Mouse (Mus musculus) MEL (cell line): ENCODE data around the gene Mrnip.
"Not testable (repeated sequence)": the region's sequence is repeated elsewhere in the genome, so short reads cannot be mapped to it uniquely, and the experiment has no call there.

Experiments
- CHD2 ChIP-seq: IDR thresholded peaks from 2 replicates; pipeline ENCODE4 v1.6.1; 2011; ENCODE audit warnings: low read length, improper control_type of control experiment
- CTCF ChIP-seq, 3 experiments: IDR thresholded peaks in 2 of 3; conservative IDR thresholded peaks in 1 of 3; 2 replicates each; pipeline ENCODE4 v1.5.1; 2011 to 2012; ENCODE audit warnings: low read length in 3 of 3, low read depth in 2 of 3, mild to moderate bottlenecking in 2 of 3, improper control_type of control experiment in 1 of 3, inconsistent platforms in 1 of 3, mixed read lengths in 1 of 3, moderate library complexity in 1 of 3; ENCODE audit not compliant: control insufficient read depth in 1 of 3, insufficient read depth in 1 of 3, poor library complexity in 1 of 3, severe bottlenecking in 1 of 3
- EP300 ChIP-seq, 2 experiments: IDR thresholded peaks; 2 replicates each; pipeline ENCODE4 v1.6.1; 2011; ENCODE audit warnings: improper control_type of control experiment in 2 of 2, low read length in 2 of 2, low read depth in 1 of 2, mild to moderate bottlenecking in 1 of 2
- MAFK ChIP-seq: IDR thresholded peaks from 2 replicates; pipeline ENCODE4 v1.6.1; 2011; ENCODE audit warnings: low read depth, mild to moderate bottlenecking, low read length, improper control_type of control experiment, borderline replicate concordance
- MAX ChIP-seq: IDR thresholded peaks from 2 replicates; pipeline ENCODE4 v1.6.1; 2011; ENCODE audit warnings: low read length, improper control_type of control experiment
- MAZ ChIP-seq: IDR thresholded peaks from 2 replicates; pipeline ENCODE4 v1.6.1; 2012; ENCODE audit warnings: low read depth, mild to moderate bottlenecking, inconsistent platforms, low read length, improper control_type of control experiment
- MXI1 ChIP-seq: IDR thresholded peaks from 2 replicates; pipeline ENCODE4 v1.6.1; 2011; ENCODE audit warnings: mild to moderate bottlenecking, low read depth, low read length, improper control_type of control experiment
- POLR2A ChIP-seq, 2 experiments: IDR thresholded peaks; 2 replicates each; pipeline ENCODE4 v1.6.1; 2011 to 2012; ENCODE audit warnings: low read length in 2 of 2, mild to moderate bottlenecking in 2 of 2, control low read depth in 1 of 2, improper control_type of control experiment in 1 of 2, low read depth in 1 of 2, moderate library complexity in 1 of 2; ENCODE audit not compliant: control insufficient read depth in 1 of 2, insufficient read depth in 1 of 2, poor library complexity in 1 of 2
- SMC3 ChIP-seq: IDR thresholded peaks from 2 replicates; pipeline ENCODE4 v1.6.1; 2011; ENCODE audit warnings: low read depth, low read length, improper control_type of control experiment
- USF1 ChIP-seq: IDR thresholded peaks from 2 replicates; pipeline ENCODE4 v1.6.1; 2014; ENCODE audit warnings: low read depth, mild to moderate bottlenecking, inconsistent platforms, low read length, improper control_type of control experiment, moderate library complexity
- ZC3H11A ChIP-seq: IDR thresholded peaks from 2 replicates; pipeline ENCODE4 v1.6.1; 2012; ENCODE audit warnings: low read depth, mild to moderate bottlenecking, inconsistent platforms, low read length, improper control_type of control experiment
- ZNF384 ChIP-seq: IDR thresholded peaks from 2 replicates; pipeline ENCODE4 v1.6.1; 2012; ENCODE audit warnings: low read depth, mild to moderate bottlenecking, inconsistent platforms, low read length, improper control_type of control experiment

DNA sequence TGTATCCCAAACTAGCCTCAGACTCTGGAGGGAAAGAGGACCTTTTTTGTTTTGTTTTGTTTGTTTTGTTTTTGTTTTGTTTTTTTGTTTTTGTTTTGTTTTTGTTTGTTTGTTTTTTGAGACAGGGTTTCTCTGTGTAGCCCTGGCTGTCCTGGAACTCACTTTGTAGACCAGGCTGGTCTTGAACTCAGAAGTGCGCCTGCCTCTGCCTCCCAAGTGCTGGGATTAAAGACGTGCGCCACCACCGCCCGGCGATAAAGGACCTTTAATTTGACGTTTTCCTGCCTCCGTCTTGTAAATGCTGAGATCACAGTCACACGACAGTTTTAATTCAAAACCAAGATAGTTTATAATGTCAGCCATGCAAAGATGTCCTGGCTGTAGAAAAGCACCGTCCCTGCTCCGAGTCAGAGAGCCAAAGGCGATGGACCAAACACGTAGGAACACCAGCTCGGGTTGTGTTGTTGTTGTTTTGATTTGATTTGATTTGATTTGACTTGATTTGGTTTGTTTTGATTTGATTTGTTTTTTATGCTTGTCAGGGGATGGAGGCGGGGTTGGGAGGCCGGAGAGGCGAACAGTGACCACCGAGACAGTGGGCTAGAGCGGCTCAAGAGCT is at the start of gene Mrnip:
- TF ChIP-seq MAFK = 0 out of 2 replicates have a peak, but pooled peaks have one; percentile 12
- TF ChIP-seq ZNF384 = peak; percentile 22; the same call in 1 of the 2 replicates
- not testable (repeated sequence) for TF ChIP-seq CHD2; CTCF (IDR thresholded peaks at IDR 0.05 in 2 of 3, conservative IDR thresholded peaks at IDR 0.05 in 1 of 3; ENCODE audit: control insufficient read depth in 1 of 3, insufficient read depth in 1 of 3, low read depth in 2 of 3, low read length in 3 of 3, poor library complexity in 1 of 3, severe bottlenecking in 1 of 3); POLR2A (IDR thresholded peaks at IDR 0.05; ENCODE audit: control insufficient read depth in 1 of 2, insufficient read depth in 1 of 2, low read depth in 1 of 2, low read length in 2 of 2, poor library complexity in 1 of 2); MAX; MAZ; USF1; MXI1; ZC3H11A
- peak; percentile 20; the same call in 1 of the 2 replicates for TF ChIP-seq SMC3
- TF ChIP-seq EP300 (IDR thresholded peaks at IDR 0.05; ENCODE audit: low read depth in 1 of 2, low read length in 2 of 2) = peak in 1 of 2 experiments; percentile 59; a peak in 1 of 4 replicates
